Mouse (Mus musculus): ENCODE measurements around the gene Plekho1. TPM values are rescaled to one million over a fixed set of nuclear protein-coding genes. Genes with fewer than 3 reads are reported as not detected.
A peak's percentile ranks its signal among the peaks of the same experiment; 100 is the strongest.
"Not testable (repeated sequence)": the region's sequence is repeated elsewhere in the genome, so short reads cannot be mapped to it uniquely, and the experiment has no call there.

Gene Plekho1
- polyA plus RNA-seq, 1 experiment from 2014 or later: 66.0 TPM

DNA sequence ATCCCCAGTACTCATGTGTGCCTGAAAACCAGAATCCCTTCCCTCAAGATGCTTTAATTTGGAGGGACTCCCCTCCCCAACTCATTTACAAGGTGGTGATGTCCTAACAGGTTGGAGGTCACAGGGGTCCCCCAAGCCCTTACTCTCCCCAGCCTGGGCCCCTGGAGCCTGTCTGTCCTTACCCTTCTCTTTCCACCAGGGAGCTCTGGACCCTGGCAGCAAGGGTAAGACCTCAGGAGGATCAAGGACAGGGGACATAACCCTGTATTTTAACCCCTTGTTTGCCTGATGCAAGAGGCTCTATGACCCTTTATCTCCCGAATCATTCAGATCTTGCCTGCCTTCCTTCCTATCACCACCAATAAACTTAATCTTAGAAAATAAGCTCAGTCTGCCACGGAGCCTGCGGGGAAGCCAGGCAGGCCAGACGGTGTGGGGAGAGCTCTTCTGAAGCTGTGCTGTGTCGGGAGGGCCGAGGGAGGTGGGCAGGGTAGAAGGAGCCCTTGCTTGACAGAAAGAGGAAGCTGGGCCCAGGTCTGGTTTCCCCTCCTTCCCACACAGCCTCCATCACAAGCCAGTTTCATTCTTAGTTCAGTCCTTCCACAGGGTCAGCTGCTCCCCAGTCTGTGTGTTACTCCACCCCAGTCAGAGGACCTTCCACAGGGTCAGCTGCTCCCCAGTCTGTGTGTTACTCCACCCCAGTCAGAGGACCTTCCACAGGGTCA, 8.3 kb downstream of the Plekho1 start:
- Histone ChIP-seq H3K4me3 (no peak overlapping the region), H3K9me3 (peaks cover 4% of the 10 kb centered on the region; the same call in 1 of the 2 replicates), H3K4me1 (peaks cover 45% of the 10 kb centered on the region), H3K27ac (no peak overlapping the region), H3K27me3 (ENCODE audit: poor library complexity, severe bottlenecking) (peaks cover 9% of the 10 kb centered on the region; the same call in 1 of the 2 replicates), H3K36me3 (replicated peaks) (peaks cover 61% of the 10 kb centered on the region)
- 71% methylated on average over 6 of the region's 6 CpGs for WGBS
- DNase-seq (ENCODE audit: extremely low spot score, low spot score): no peak

- Histone ChIP-seq H3K27ac (no peak overlapping the region), H3K36me3 (replicated peaks) (peaks cover 55% of the 10 kb centered on the region), H3K27me3 (ENCODE audit: poor library complexity, severe bottlenecking) (peaks cover 9% of the 10 kb centered on the region; the same call in 1 of the 2 replicates), H3K4me1 (peaks cover 40% of the 10 kb centered on the region), H3K9me3 (peaks cover 4% of the 10 kb centered on the region; the same call in 1 of the 2 replicates), H3K4me3 (no peak overlapping the region)
- 75% methylated on average over 4 of the region's 4 CpGs for WGBS
- DNase-seq (ENCODE audit: extremely low spot score, low spot score): no peak
These were observed 8.8 kb downstream of the Plekho1 start for GRCm38 (mm10) chr3:95986984-95987383.

GRCm38 (mm10) chr3:95986001-95986622, 9.7 kb downstream of the Plekho1 start:
- H3K4me1 ChIP-seq: peaks cover 34% of the 10 kb centered on the region
- DNase-seq (ENCODE audit: extremely low spot score, low spot score): peak; percentile 75
- H3K36me3 ChIP-seq (replicated peaks): peaks cover 46% of the 10 kb centered on the region
- peaks cover 4% of the 10 kb centered on the region; the same call in 1 of the 2 replicates for H3K9me3 ChIP-seq
- peaks cover 9% of the 10 kb centered on the region; the same call in 1 of the 2 replicates for H3K27me3 ChIP-seq (ENCODE audit: poor library complexity, severe bottlenecking)
- peak overlapping the region; percentile 41 for H3K4me3 ChIP-seq
- 1% methylated on average over 21 of the region's 21 CpGs for WGBS
- peak overlapping the region; percentile 90 for H3K27ac ChIP-seq

- Histone ChIP-seq H3K9me3 (peaks cover 4% of the 10 kb centered on the region; the same call in 1 of the 2 replicates), H3K4me1 (peaks cover 34% of the 10 kb centered on the region), H3K27me3 (ENCODE audit: poor library complexity, severe bottlenecking) (peaks cover 9% of the 10 kb centered on the region; the same call in 1 of the 2 replicates), H3K36me3 (replicated peaks) (peaks cover 39% of the 10 kb centered on the region), H3K4me3 (peak overlapping the region; percentile 41), H3K27ac (peak overlapping the region; percentile 90)
- DNase-seq (ENCODE audit: extremely low spot score, low spot score): peak; percentile 74
- 2% methylated on average over 12 of the region's 12 CpGs for WGBS
These were observed 10.4 kb downstream of the Plekho1 start for GRCm38 (mm10) chr3:95985209-95986000.

- Histone ChIP-seq H3K9me3 (peaks cover 4% of the 10 kb centered on the region; the same call in 1 of the 2 replicates), H3K36me3 (replicated peaks) (peaks cover 7% of the 10 kb centered on the region), H3K4me1 (peaks cover 31% of the 10 kb centered on the region), H3K27ac (no peak overlapping the region), H3K27me3 (ENCODE audit: poor library complexity, severe bottlenecking) (peaks cover 3% of the 10 kb centered on the region; the same call in 1 of the 2 replicates), H3K4me3 (no peak overlapping the region)
- no peak for DNase-seq (ENCODE audit: extremely low spot score, low spot score)
- WGBS: 88% methylated on average over 4 of the region's 4 CpGs
These were observed 13.7 kb downstream of the Plekho1 start for GRCm38 (mm10) chr3:95982129-95982528.

DNA sequence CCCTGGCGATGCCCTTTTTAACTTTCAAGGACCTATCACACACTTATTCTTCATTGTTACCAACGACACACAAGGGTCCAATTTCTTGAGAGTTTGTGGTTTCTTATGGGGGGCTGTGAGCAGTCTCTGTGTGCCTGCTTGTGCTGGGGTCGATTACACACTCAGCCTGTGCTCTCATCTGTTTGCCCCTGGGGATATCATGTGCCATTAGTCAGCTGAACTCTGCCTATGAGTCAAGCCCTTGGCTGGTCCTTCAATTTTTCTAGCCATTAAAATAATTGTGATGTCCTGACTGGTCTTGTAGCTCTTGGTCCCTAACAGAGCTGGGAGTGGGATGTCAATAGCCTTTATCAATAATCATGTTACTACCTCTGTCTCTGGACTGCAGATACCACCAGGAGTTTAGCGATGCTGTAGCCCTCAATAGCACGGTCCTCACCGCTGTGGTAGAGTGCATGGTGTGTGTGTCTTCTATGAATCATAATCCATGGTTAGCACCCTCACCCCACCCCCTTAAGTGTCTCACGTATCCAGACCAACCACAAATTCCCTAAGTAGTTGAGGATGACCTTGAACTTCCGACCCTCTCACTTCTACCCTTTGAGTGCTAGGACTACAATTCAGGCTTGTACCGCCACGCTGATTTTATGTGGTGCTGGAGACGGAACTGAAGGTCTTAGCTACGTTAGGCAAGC, 15.4 kb downstream of the Plekho1 start:
- Histone ChIP-seq H3K36me3 (replicated peaks) (0 out of 2 replicates have a peak, but pooled peaks cover 4% of the 10 kb centered on the region), H3K4me3 (no peak overlapping the region), H3K27ac (no peak overlapping the region), H3K4me1 (peaks cover 14% of the 10 kb centered on the region), H3K27me3 (ENCODE audit: poor library complexity, severe bottlenecking) (peaks cover 1% of the 10 kb centered on the region; the same call in 1 of the 2 replicates), H3K9me3 (peaks cover 4% of the 10 kb centered on the region; the same call in 1 of the 2 replicates)
- 87% methylated on average over 12 of the region's 12 CpGs for WGBS
- no peak for DNase-seq (ENCODE audit: extremely low spot score, low spot score)

- WGBS: 87% methylated on average over 9 of the region's 9 CpGs
- Histone ChIP-seq H3K36me3 (replicated peaks) (no peaks in the 10 kb centered on the region), H3K27me3 (ENCODE audit: poor library complexity, severe bottlenecking) (peaks cover 23% of the 10 kb centered on the region), H3K4me1 (peaks cover 14% of the 10 kb centered on the region), H3K9me3 (no peaks in the 10 kb centered on the region), H3K27ac (no peak overlapping the region), H3K4me3 (no peak overlapping the region)
- DNase-seq (ENCODE audit: extremely low spot score, low spot score): no peak
These were observed 17.5 kb downstream of the Plekho1 start for GRCm38 (mm10) chr3:95978265-95978664.

GRCm38 (mm10) chr3:95977587-95977986, 18.2 kb downstream of the Plekho1 start:
- not testable (repeated sequence) for H3K9me3 ChIP-seq; H3K4me3 ChIP-seq; DNase-seq (ENCODE audit: extremely low spot score, low spot score); H3K27ac ChIP-seq; H3K36me3 ChIP-seq (replicated peaks)
- peaks cover 23% of the 10 kb centered on the region for H3K27me3 ChIP-seq (ENCODE audit: poor library complexity, severe bottlenecking)
- peaks cover 21% of the 10 kb centered on the region for H3K4me1 ChIP-seq
- WGBS: 97% methylated on average over 6 of the region's 7 CpGs

DNA sequence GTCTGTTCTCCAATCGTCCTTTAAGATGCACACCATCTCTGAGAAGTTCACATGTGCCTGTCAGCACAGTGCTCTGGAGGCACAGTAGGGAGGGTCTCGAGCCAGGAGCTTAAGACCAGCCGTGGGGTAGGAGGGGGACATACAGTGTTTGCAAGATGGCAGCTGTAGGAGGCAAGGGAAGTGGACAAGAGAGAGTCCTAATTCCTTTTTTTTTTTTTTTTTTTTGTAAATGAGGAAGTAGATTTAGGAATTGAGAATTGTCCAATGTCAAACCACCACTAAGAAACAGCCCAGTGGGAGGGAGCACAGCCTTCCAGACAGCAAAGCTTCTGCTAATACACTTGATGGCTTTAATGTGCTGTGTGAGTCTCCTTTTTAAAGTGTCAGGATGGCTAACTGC, 18.7 kb downstream of the Plekho1 start:
- WGBS: 70% methylated on average over 3 of the region's 3 CpGs
- DNase-seq (ENCODE audit: extremely low spot score, low spot score): no peak
- H3K27me3 ChIP-seq (ENCODE audit: poor library complexity, severe bottlenecking): peaks cover 27% of the 10 kb centered on the region

GRCm38 (mm10) chr3:95972873-95973634, 22.7 kb downstream of the Plekho1 start:
- Histone ChIP-seq H3K27me3 (ENCODE audit: poor library complexity, severe bottlenecking) (peaks cover 35% of the 10 kb centered on the region), H3K9me3 (no peaks in the 10 kb centered on the region), H3K27ac (peak overlapping the region; percentile 82), H3K4me3 (peak overlapping the region; percentile 44), H3K4me1 (peaks cover 28% of the 10 kb centered on the region), H3K36me3 (replicated peaks) (no peaks in the 10 kb centered on the region)
- peak; percentile 83 for DNase-seq (ENCODE audit: extremely low spot score, low spot score)
- WGBS: 2% methylated on average over 34 of the region's 34 CpGs

More for the DNA sequence above, 18.7 kb downstream of the Plekho1 start:
- H3K9me3 ChIP-seq: no peaks in the 10 kb centered on the region
- H3K4me3 ChIP-seq: no peak overlapping the region
- peaks cover 26% of the 10 kb centered on the region for H3K4me1 ChIP-seq
- H3K36me3 ChIP-seq (replicated peaks): no peaks in the 10 kb centered on the region
- H3K27ac ChIP-seq: no peak overlapping the region

DNA sequence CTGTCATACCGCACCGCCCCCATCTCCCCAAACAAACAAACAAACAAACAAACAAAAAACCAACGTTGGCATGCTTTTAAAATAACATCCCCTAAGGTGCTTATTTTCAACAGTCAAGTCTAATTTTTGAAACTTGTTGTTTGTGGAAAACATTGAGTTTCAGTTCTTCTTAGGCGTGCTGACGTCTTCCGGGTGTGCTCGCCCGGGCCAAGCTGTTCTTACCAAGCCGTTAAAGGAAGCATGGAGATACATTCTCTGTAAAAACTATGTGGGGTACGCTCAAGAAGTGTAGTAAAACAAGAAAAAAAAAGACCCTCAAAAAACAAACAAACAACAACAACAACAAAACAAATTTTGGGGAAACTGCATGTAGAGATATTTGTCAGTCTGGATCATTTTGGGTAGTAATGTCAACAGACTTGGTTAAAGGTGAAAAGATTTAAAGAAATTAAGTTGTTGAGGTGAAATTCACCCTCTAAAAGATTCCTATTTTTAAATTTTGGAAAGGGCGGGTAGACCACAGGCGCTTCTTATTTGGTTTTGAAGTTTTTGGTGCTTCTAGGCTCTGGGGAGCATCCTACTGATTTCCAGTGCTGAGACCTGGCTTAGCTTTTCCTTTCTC, 23.4 kb downstream of the Plekho1 start:
- Histone ChIP-seq H3K27ac (peak overlapping the region; percentile 82), H3K4me1 (peaks cover 27% of the 10 kb centered on the region), H3K4me3 (peak overlapping the region; percentile 44), H3K27me3 (ENCODE audit: poor library complexity, severe bottlenecking) (peaks cover 35% of the 10 kb centered on the region), H3K36me3 (replicated peaks) (no peaks in the 10 kb centered on the region), H3K9me3 (no peaks in the 10 kb centered on the region)
- no peak for DNase-seq (ENCODE audit: extremely low spot score, low spot score)
- WGBS: 65% methylated on average over 12 of the region's 12 CpGs
